Comparison of ENCODE assay signal across 14 mouse cellular contexts in the genomic region with DNA sequence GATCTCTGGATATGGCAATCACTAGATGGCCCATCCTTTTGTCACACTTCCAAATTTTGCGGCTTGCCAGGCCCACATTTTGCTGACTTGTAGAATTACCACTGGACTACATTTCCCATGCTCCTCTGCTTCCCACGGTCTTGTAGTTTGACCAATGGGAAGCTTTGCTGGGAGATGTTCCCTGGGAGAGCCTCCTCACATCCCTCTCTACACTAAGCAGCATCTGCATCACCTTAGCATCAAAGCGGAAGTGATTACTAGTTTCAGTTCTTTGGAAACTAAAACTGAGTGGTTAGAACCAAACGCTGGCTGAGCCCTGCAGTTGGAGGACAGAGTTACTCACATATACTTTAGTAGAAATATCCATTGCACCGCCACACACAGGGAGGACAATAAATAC.
DNase-seq lines count a peak whose midpoint lies in the region; ATAC-seq and TF ChIP-seq lines count a peak whose summit lies in the region.
"Had no signal": no experiment of that assay in that cellular context is flagged by ENCODE, and none has a peak within 500 bp of the region (broad histone marks: within the 10 kb centered on the region; RNA-seq: fewer than 3 reads in every experiment).

No protein-coding gene starts in this region.

- no peak overlapping the region for H3K4me2 ChIP-seq in forebrain, embryonic 15.5 days (replicated peaks)
- H3K4me2 ChIP-seq in midbrain, embryonic 12.5 days (replicated peaks): no peak overlapping the region
- H3K4me2 ChIP-seq: kidney, embryonic 15.5 days had no signal

- no peak overlapping the region for H3K9ac ChIP-seq in forebrain, embryonic 15.5 days (replicated peaks)
- H3K9ac ChIP-seq in midbrain, embryonic 12.5 days (replicated peaks): no peak overlapping the region
- H3K9ac ChIP-seq: kidney, embryonic 15.5 days had no signal

- DNase-seq in cerebellum, postnatal 10 days: peak; percentile 15 to 17
- no peak for DNase-seq in cerebellum, adult 9-10 months
- peak; percentile 76 for DNase-seq in A20 (ENCODE audit: low read depth, low spot score)
- no peak for DNase-seq in kidney, adult 2 months
- DNase-seq in gastrocnemius, postnatal 25 days: no peak
- no peak for DNase-seq in layer of hippocampus, adult 8-10 months (ENCODE audit: low spot score in 2 of 2)
- DNase-seq: heart, adult 2 months; lung, postnatal 14 days; thymus, adult 18-20 months had no signal

- no peak overlapping the region for H3K4me3 ChIP-seq in forebrain, embryonic 15.5 days
- no peak overlapping the region for H3K4me3 ChIP-seq in midbrain, embryonic 12.5 days
- no peak overlapping the region for H3K4me3 ChIP-seq in kidney, adult 2 months (ENCODE audit: insufficient read depth, low read depth, low read length)
- H3K4me3 ChIP-seq: heart, adult 2 months; kidney, embryonic 15.5 days; myocyte had no signal

- peak; percentile 88 for ATAC-seq in forebrain, embryonic 15.5 days (replicated peaks)
- peak; percentile 81 for ATAC-seq in midbrain, embryonic 12.5 days (ENCODE audit: low FRiP score, low read depth)

- TF ChIP-seq POLR2A in kidney, adult 2 months (IDR thresholded peaks at IDR 0.05; ENCODE audit: low read depth, low read length): no peak

- no peaks in the 10 kb centered on the region for H3K4me1 ChIP-seq in forebrain, embryonic 15.5 days
- H3K4me1 ChIP-seq in midbrain, embryonic 12.5 days: no peaks in the 10 kb centered on the region
- peaks cover 7% of the 10 kb centered on the region for H3K4me1 ChIP-seq in kidney, adult 2 months (ENCODE audit: control insufficient read depth, insufficient read depth, low read length)

- no peak overlapping the region for H3K27ac ChIP-seq in forebrain, embryonic 15.5 days (replicated peaks)
- H3K27ac ChIP-seq in midbrain, embryonic 12.5 days (replicated peaks): no peak overlapping the region
- no peak overlapping the region for H3K27ac ChIP-seq in kidney, adult 2 months (ENCODE audit: insufficient read depth, low read depth, low read length)
- H3K27ac ChIP-seq: heart, adult 2 months; kidney, embryonic 15.5 days had no signal

- TF ChIP-seq CTCF in kidney, adult 2 months (conservative IDR thresholded peaks at IDR 0.05; ENCODE audit: insufficient read depth, insufficient read length, low read depth, low read length): no peak

- H3K9me3 ChIP-seq in forebrain, embryonic 15.5 days: no peaks in the 10 kb centered on the region
- H3K9me3 ChIP-seq in midbrain, embryonic 12.5 days: no peaks in the 10 kb centered on the region
- H3K9me3 ChIP-seq: G1E; kidney, embryonic 15.5 days had no signal

- no peaks in the 10 kb centered on the region for H3K36me3 ChIP-seq in forebrain, embryonic 15.5 days
- H3K36me3 ChIP-seq in midbrain, embryonic 12.5 days: no peaks in the 10 kb centered on the region
- no peaks in the 10 kb centered on the region for H3K36me3 ChIP-seq in kidney, adult 2 months (ENCODE audit: control insufficient read depth, insufficient read depth, low read length)
- H3K36me3 ChIP-seq: G1E; kidney, embryonic 15.5 days had no signal

- H3K27me3 ChIP-seq in forebrain, embryonic 15.5 days: no peaks in the 10 kb centered on the region
- H3K27me3 ChIP-seq in midbrain, embryonic 12.5 days: no peaks in the 10 kb centered on the region
- H3K27me3 ChIP-seq in kidney, adult 2 months (replicated peaks; ENCODE audit: control insufficient read depth, insufficient read depth, low read length): no peaks in the 10 kb centered on the region; the same call in 1 of the 2 replicates
- H3K27me3 ChIP-seq: kidney, embryonic 15.5 days had no signal

- WGBS in forebrain, embryonic 15.5 days: 54% methylated on average over 5 of the region's 5 CpGs
- WGBS in midbrain, embryonic 12.5 days: 59% methylated on average over 5 of the region's 5 CpGs
- 72% methylated on average over 5 of the region's 5 CpGs for WGBS in kidney, adult 2 months

Comparison
In these comparisons a context has a peak if more than half of its experiments do, and no peak if none do; other contexts are left out.
1. DNase-seq: peak in cerebellum, postnatal 10 days (2 of 2) and A20 (single experiment); none in cerebellum, adult 9-10 months (single experiment), kidney, adult 2 months (single experiment), gastrocnemius, postnatal 25 days (single experiment) and layer of hippocampus, adult 8-10 months (0 of 2).